Comparison of ENCODE assay signal across 28 mouse cellular contexts in genomic region chr2:44166716-44167115, GRCm38 (mm10).
DNase-seq lines count a peak whose midpoint lies in the region; ATAC-seq lines count a peak whose summit lies in the region.
"Had no signal": no experiment of that assay in that cellular context is flagged by ENCODE, and none has a peak within 500 bp of the region (broad histone marks: within the 10 kb centered on the region; RNA-seq: fewer than 3 reads in every experiment).

No protein-coding gene starts in this region.

- no peaks in the 10 kb centered on the region for H3K27me3 ChIP-seq in forebrain, embryonic 12.5 days
- H3K27me3 ChIP-seq: embryonic facial prominence, embryonic 13.5 days; forebrain, embryonic 13.5 days; heart, embryonic 12.5 days; heart, embryonic 15.5 days; hindbrain, embryonic 13.5 days had no signal

- no peaks in the 10 kb centered on the region for H3K4me1 ChIP-seq in forebrain, embryonic 12.5 days
- H3K4me1 ChIP-seq: embryonic facial prominence, embryonic 10.5 days; embryonic facial prominence, embryonic 13.5 days; forebrain, embryonic 13.5 days; heart, embryonic 12.5 days; heart, embryonic 15.5 days; hindbrain, embryonic 10.5 days; hindbrain, embryonic 13.5 days had no signal

- H3K9me3 ChIP-seq in forebrain, embryonic 12.5 days: no peaks in the 10 kb centered on the region
- H3K9me3 ChIP-seq: embryonic facial prominence, embryonic 10.5 days; embryonic facial prominence, embryonic 13.5 days; forebrain, embryonic 13.5 days; heart, embryonic 12.5 days; heart, embryonic 15.5 days; hindbrain, embryonic 10.5 days; hindbrain, embryonic 13.5 days had no signal

- H3K27ac ChIP-seq in forebrain, embryonic 12.5 days: no peak overlapping the region
- H3K27ac ChIP-seq: embryonic facial prominence, embryonic 10.5 days; forebrain, embryonic 13.5 days; heart, embryonic 15.5 days; hindbrain, embryonic 10.5 days; hindbrain, embryonic 13.5 days had no signal

- peak; percentile 52; the same call in 1 of the 2 replicates for ATAC-seq in frontal cortex, adult (ENCODE audit: low TSS enrichment)
- peak; percentile 73 for ATAC-seq in CD4-positive, CD25-positive, alpha-beta regulatory T cell, adult 4 months
- ATAC-seq in inflammation-experienced regulatory T-cells, adult 6 months: peak; percentile 74
- ATAC-seq in forebrain, embryonic 12.5 days (ENCODE audit: low FRiP score): no peak
- ATAC-seq: forebrain, embryonic 13.5 days; forebrain, embryonic 16.5 days; hindbrain, embryonic 16.5 days; intestine, postnatal 0 days had no signal

- H3K4me3 ChIP-seq in forebrain, embryonic 12.5 days (replicated peaks): no peak overlapping the region
- H3K4me3 ChIP-seq: embryonic facial prominence, embryonic 10.5 days; embryonic facial prominence, embryonic 13.5 days; erythroblast, embryonic 14.5 days; forebrain, embryonic 13.5 days; heart, embryonic 12.5 days; heart, embryonic 15.5 days; hindbrain, embryonic 10.5 days; hindbrain, embryonic 13.5 days had no signal

- WGBS in forebrain, embryonic 12.5 days: 93% methylated on average over 4 of the region's 4 CpGs

- no peak overlapping the region for H3K9ac ChIP-seq in forebrain, embryonic 12.5 days
- H3K9ac ChIP-seq: embryonic facial prominence, embryonic 13.5 days; forebrain, embryonic 13.5 days; heart, embryonic 12.5 days; heart, embryonic 15.5 days; hindbrain, embryonic 13.5 days had no signal

- H3K36me3 ChIP-seq in forebrain, embryonic 12.5 days (replicated peaks): no peaks in the 10 kb centered on the region
- H3K36me3 ChIP-seq: embryonic facial prominence, embryonic 10.5 days; embryonic facial prominence, embryonic 13.5 days; heart, embryonic 12.5 days; heart, embryonic 15.5 days; hindbrain, embryonic 10.5 days; hindbrain, embryonic 13.5 days had no signal

- no peak for DNase-seq in frontal cortex, postnatal 14 days (ENCODE audit: low spot score in 2 of 2)
- no peak for DNase-seq in c-Kit-positive CD71-positive TER-119-positive erythroid progenitor cells, embryonic 14.5 days (ENCODE audit: low spot score)
- no peak for DNase-seq in adrenal gland, adult (ENCODE audit: inconsistent age in 2 of 2, low spot score in 1 of 2)
- DNase-seq: adrenal gland, postnatal 14 days; cerebellum, adult 11-12 months; cerebellum, adult 8-10 months; cerebellum, postnatal 10 days; cerebellum, postnatal 36 days; embryo, embryonic 11 days; gastrocnemius, postnatal 25 days; heart, adult 18-20 months; heart, postnatal 10 days; heart, postnatal 36 days had no signal

- H3K4me2 ChIP-seq in forebrain, embryonic 12.5 days: no peak overlapping the region
- H3K4me2 ChIP-seq: embryonic facial prominence, embryonic 13.5 days; forebrain, embryonic 13.5 days; heart, embryonic 12.5 days; heart, embryonic 15.5 days; hindbrain, embryonic 13.5 days had no signal
